Mouse (Mus musculus) hindbrain, embryonic 15.5 days (tissue): ENCODE measurements around the gene BC034090. TPM values are rescaled to one million over a fixed set of nuclear protein-coding genes. Genes with fewer than 3 reads are reported as not detected.

Experiments used
- ATAC-seq: fragments of 200-750 bp; cut with Nextera tagmentation; 2 replicates; pipeline ENCODE4 v1.8.0; 2017; ENCODE audit warnings: low read depth, moderate number of reproducible peaks, moderate TSS enrichment; ENCODE audit not compliant: low FRiP score
- H3K27ac ChIP-seq: fragments of 300-500 bp; sonication (generic); replicated peaks from 2 replicates; pipeline ENCODE4 v1.5.1; 2015; ENCODE audit warnings: mild to moderate bottlenecking, inconsistent platforms
- H3K27me3 ChIP-seq: fragments of 300-500 bp; sonication (generic); 2 replicates; pipeline ENCODE4 v1.6.1; 2015; ENCODE audit warnings: control low read depth, inconsistent platforms
- H3K36me3 ChIP-seq: fragments of 300-500 bp; sonication (generic); 2 replicates; pipeline ENCODE4 v1.6.1; 2015; ENCODE audit warnings: control low read depth, inconsistent platforms
- H3K4me1 ChIP-seq: fragments of 300-500 bp; sonication (generic); replicated peaks from 2 replicates; pipeline ENCODE4 v1.6.1; 2015; ENCODE audit warnings: control low read depth, inconsistent platforms
- H3K4me2 ChIP-seq: fragments of 300-500 bp; sonication (generic); 2 replicates; pipeline ENCODE4 v1.6.1; 2015; ENCODE audit warnings: moderate library complexity, mild to moderate bottlenecking, inconsistent platforms
- H3K4me3 ChIP-seq: fragments of 300-500 bp; sonication (generic); 2 replicates; pipeline ENCODE4 v1.5.1; 2015; ENCODE audit warnings: mild to moderate bottlenecking, inconsistent platforms
- H3K9ac ChIP-seq: fragments of 300-500 bp; sonication (generic); 2 replicates; pipeline ENCODE4 v1.6.1; 2015; ENCODE audit warnings: inconsistent platforms
- H3K9me3 ChIP-seq: fragments of 300-500 bp; sonication (generic); 2 replicates; pipeline ENCODE4 v1.6.1; 2016; ENCODE audit warnings: control low read depth, inconsistent platforms
- WGBS: fragments of 180-500 bp; shearing (Covaris S2); methylation state at CpG from one replicate; pipeline ENCODE4 v1.1.7; 2015; 5-methylcytosine and 5-hydroxymethylcytosine counted together
- polyA plus RNA-seq: library from polyadenylated mRNA; unstranded; fragments of >200 nt; fragmentation: Nextera tagmentation; extraction: Ambion mirVana; gene quantifications from 2 replicates; pipeline ENCODE4 v1.2.1, GENCODE M21; 2015

The BC034090 gene
- polyA plus RNA-seq = 6.4 and 6.6 TPM in 2 replicates

GRCm38 (mm10) chr1:155243797-155244770, at the start of gene BC034090:
BC034090 (minus strand) TSS chr1:155244444.
- H3K27me3 ChIP-seq = peaks cover 7% of the 10 kb centered on the region; the same call in 1 of the 2 replicates
- peaks cover 17% of the 10 kb centered on the region for H3K4me1 ChIP-seq
- no peaks in the 10 kb centered on the region for H3K36me3 ChIP-seq
- H3K9ac ChIP-seq = peak within 1 kb of the TSS; percentile 51
- peak; percentile 59 for ATAC-seq
- no peaks in the 10 kb centered on the region for H3K9me3 ChIP-seq
- H3K27ac ChIP-seq = no peak within 1 kb of the TSS; the same call in 1 of the 2 replicates
- H3K4me3 ChIP-seq = peak within 1 kb of the TSS; percentile 47
- WGBS = 2% methylated on average over 84 of the region's 85 CpGs
- H3K4me2 ChIP-seq = peak within 1 kb of the TSS; percentile 89

GRCm38 (mm10) chr1:155293446-155293845, 49.2 kb upstream of the BC034090 start:
- no peak overlapping the region for H3K4me2 ChIP-seq
- 8% methylated on average over 3 of the region's 3 CpGs for WGBS
- H3K27ac ChIP-seq = no peak overlapping the region
- H3K9ac ChIP-seq = no peak overlapping the region
- H3K4me3 ChIP-seq = no peak overlapping the region
- peaks cover 4% of the 10 kb centered on the region; the same call in 1 of the 2 replicates for H3K4me1 ChIP-seq
- peaks cover 19% of the 10 kb centered on the region for H3K36me3 ChIP-seq
- H3K27me3 ChIP-seq = no peaks in the 10 kb centered on the region
- ATAC-seq = 0 out of 2 replicates have a peak, but pooled peaks have one; percentile 69
- no peaks in the 10 kb centered on the region for H3K9me3 ChIP-seq

- Histone ChIP-seq H3K9ac (no peak overlapping the region), H3K27ac (no peak overlapping the region), H3K36me3 (peaks cover 40% of the 10 kb centered on the region), H3K27me3 (no peaks in the 10 kb centered on the region), H3K4me2 (no peak overlapping the region), H3K4me3 (no peak overlapping the region), H3K4me1 (peaks cover 4% of the 10 kb centered on the region; the same call in 1 of the 2 replicates), H3K9me3 (no peaks in the 10 kb centered on the region)
- WGBS = 65% methylated on average over 1 of the region's 1 CpGs
- ATAC-seq = no peak
Observed at GRCm38 (mm10) chr1:155289411-155289810, 45.2 kb upstream of the BC034090 start.

- WGBS = 89% methylated on average over 3 of the region's 3 CpGs
Observed at GRCm38 (mm10) chr1:155288033-155288432, 43.8 kb upstream of the BC034090 start.

GRCm38 (mm10) chr1:155283808-155284207, 39.6 kb upstream of the BC034090 start:
- no peaks in the 10 kb centered on the region for H3K27me3 ChIP-seq
- no peak overlapping the region for H3K4me2 ChIP-seq
- ATAC-seq = no peak
- no peak overlapping the region for H3K27ac ChIP-seq
- H3K4me1 ChIP-seq = no peaks in the 10 kb centered on the region
- WGBS = 91% methylated on average over 7 of the region's 7 CpGs
- peaks cover 47% of the 10 kb centered on the region for H3K36me3 ChIP-seq
- no peaks in the 10 kb centered on the region for H3K9me3 ChIP-seq
- H3K9ac ChIP-seq = no peak overlapping the region
- H3K4me3 ChIP-seq = no peak overlapping the region

More at GRCm38 (mm10) chr1:155288033-155288432, 43.8 kb upstream of the BC034090 start:
- Histone ChIP-seq H3K27ac (no peak overlapping the region), H3K9me3 (no peaks in the 10 kb centered on the region), H3K9ac (no peak overlapping the region), H3K4me2 (no peak overlapping the region), H3K27me3 (no peaks in the 10 kb centered on the region), H3K36me3 (peaks cover 47% of the 10 kb centered on the region), H3K4me1 (no peaks in the 10 kb centered on the region), H3K4me3 (no peak overlapping the region)
- ATAC-seq = no peak

- Histone ChIP-seq H3K27me3 (no peaks in the 10 kb centered on the region), H3K4me1 (no peaks in the 10 kb centered on the region), H3K27ac (no peak overlapping the region), H3K4me2 (no peak overlapping the region), H3K9ac (no peak overlapping the region), H3K36me3 (peaks cover 28% of the 10 kb centered on the region), H3K4me3 (no peak overlapping the region), H3K9me3 (no peaks in the 10 kb centered on the region)
- 60% methylated on average over 18 of the region's 18 CpGs for WGBS
- ATAC-seq = peak; percentile 88
Observed at GRCm38 (mm10) chr1:155281003-155281793, 37.0 kb upstream of the BC034090 start.

GRCm38 (mm10) chr1:155280306-155280705, 36.1 kb upstream of the BC034090 start:
- no peaks in the 10 kb centered on the region for H3K9me3 ChIP-seq
- WGBS = 89% methylated on average over 10 of the region's 10 CpGs
- H3K4me2 ChIP-seq = no peak overlapping the region
- peaks cover 25% of the 10 kb centered on the region; the same call in 1 of the 2 replicates for H3K36me3 ChIP-seq
- H3K4me3 ChIP-seq = no peak overlapping the region
- no peak overlapping the region for H3K9ac ChIP-seq
- no peak for ATAC-seq
- no peak overlapping the region for H3K27ac ChIP-seq
- H3K27me3 ChIP-seq = no peaks in the 10 kb centered on the region
- H3K4me1 ChIP-seq = no peaks in the 10 kb centered on the region

- H3K9me3 ChIP-seq = no peaks in the 10 kb centered on the region
- WGBS = 74% methylated on average over 13 of the region's 13 CpGs
- H3K9ac ChIP-seq = no peak overlapping the region
- peaks cover 6% of the 10 kb centered on the region; the same call in 1 of the 2 replicates for H3K36me3 ChIP-seq
- H3K4me3 ChIP-seq = no peak overlapping the region
- no peak overlapping the region for H3K4me2 ChIP-seq
- no peak overlapping the region for H3K27ac ChIP-seq
- H3K27me3 ChIP-seq = no peaks in the 10 kb centered on the region
- no peak for ATAC-seq
- H3K4me1 ChIP-seq = no peaks in the 10 kb centered on the region
Observed at GRCm38 (mm10) chr1:155276381-155277033, 32.3 kb upstream of the BC034090 start.

- no peaks in the 10 kb centered on the region for H3K4me1 ChIP-seq
- ATAC-seq = no peak
- peaks cover 6% of the 10 kb centered on the region; the same call in 1 of the 2 replicates for H3K36me3 ChIP-seq
- 80% methylated on average over 4 of the region's 4 CpGs for WGBS
- H3K27me3 ChIP-seq = no peaks in the 10 kb centered on the region
- H3K9ac ChIP-seq = no peak overlapping the region
- H3K27ac ChIP-seq = no peak overlapping the region
- H3K9me3 ChIP-seq = no peaks in the 10 kb centered on the region
- no peak overlapping the region for H3K4me2 ChIP-seq
- no peak overlapping the region for H3K4me3 ChIP-seq
Observed at GRCm38 (mm10) chr1:155275793-155276192, 31.5 kb upstream of the BC034090 start.

GRCm38 (mm10) chr1:155274976-155275375, 30.7 kb upstream of the BC034090 start:
- no peaks in the 10 kb centered on the region for H3K9me3 ChIP-seq
- no peaks in the 10 kb centered on the region for H3K27me3 ChIP-seq
- H3K4me3 ChIP-seq = no peak overlapping the region
- H3K4me1 ChIP-seq = no peaks in the 10 kb centered on the region
- no peak for ATAC-seq
- H3K36me3 ChIP-seq = no peaks in the 10 kb centered on the region
- no peak overlapping the region for H3K27ac ChIP-seq
- no peak overlapping the region for H3K4me2 ChIP-seq
- no peak overlapping the region for H3K9ac ChIP-seq
- WGBS = 85% methylated on average over 3 of the region's 3 CpGs

- H3K27me3 ChIP-seq = no peaks in the 10 kb centered on the region
- ATAC-seq = no peak
- no peak overlapping the region for H3K4me2 ChIP-seq
- 86% methylated on average over 4 of the region's 4 CpGs for WGBS
- no peaks in the 10 kb centered on the region for H3K9me3 ChIP-seq
- H3K9ac ChIP-seq = no peak overlapping the region
- no peaks in the 10 kb centered on the region for H3K4me1 ChIP-seq
- H3K27ac ChIP-seq = no peak overlapping the region
- H3K36me3 ChIP-seq = no peaks in the 10 kb centered on the region
- H3K4me3 ChIP-seq = no peak overlapping the region
Observed at GRCm38 (mm10) chr1:155272953-155273352, 28.7 kb upstream of the BC034090 start.
